Mouse (Mus musculus) midbrain, embryonic 11.5 days (tissue): ENCODE measurements around the gene Slc25a17. TPM values are rescaled to one million over a fixed set of nuclear protein-coding genes. Genes with fewer than 3 reads are reported as not detected.

Experiments used
- ATAC-seq: fragments of 200-750 bp; cut with Nextera tagmentation; 2 replicates; pipeline ENCODE4 v1.8.0; 2017; ENCODE audit warnings: moderate TSS enrichment, moderate library complexity; ENCODE audit not compliant: low FRiP score
- DNase-seq: peaks from one replicate; pipeline ENCODE4 v3.0.0; 2015; ENCODE audit warnings: low spot score; ENCODE audit errors: missing footprints
- H3K27ac ChIP-seq: fragments of 300-500 bp; sonication (generic); 2 replicates; pipeline ENCODE4 v1.5.1; 2014; ENCODE audit warnings: low read depth, low read length
- H3K27me3 ChIP-seq: fragments of 300-500 bp; sonication (generic); 2 replicates; pipeline ENCODE4 v1.6.1; 2014; ENCODE audit warnings: mild to moderate bottlenecking, low read length, moderate library complexity, mixed read lengths; ENCODE audit not compliant: control insufficient read depth, insufficient read depth
- H3K36me3 ChIP-seq: fragments of 300-500 bp; sonication (generic); 2 replicates; pipeline ENCODE4 v1.6.1; 2014; ENCODE audit warnings: mild to moderate bottlenecking, low read length, moderate library complexity, mixed read lengths; ENCODE audit not compliant: control insufficient read depth, insufficient read depth
- H3K4me1 ChIP-seq: fragments of 300-500 bp; sonication (generic); 2 replicates; pipeline ENCODE4 v1.6.1; 2014; ENCODE audit warnings: low read length; ENCODE audit not compliant: control insufficient read depth, insufficient read depth
- H3K4me2 ChIP-seq: fragments of 300-500 bp; sonication (generic); 2 replicates; pipeline ENCODE4 v1.6.1; 2014; ENCODE audit warnings: mild to moderate bottlenecking, moderate library complexity
- H3K4me3 ChIP-seq: fragments of 300-500 bp; sonication (generic); 2 replicates; pipeline ENCODE4 v1.5.1; 2014; ENCODE audit warnings: low read depth, low read length
- H3K9ac ChIP-seq: fragments of 300-500 bp; sonication (generic); 2 replicates; pipeline ENCODE4 v1.6.1; 2014; ENCODE audit warnings: low read length
- H3K9me3 ChIP-seq: fragments of 300-500 bp; sonication (generic); 2 replicates; pipeline ENCODE4 v1.6.1; 2016; ENCODE audit warnings: low read length; ENCODE audit not compliant: control insufficient read depth
- WGBS: fragments of 180-500 bp; shearing (Covaris S2); extraction: QIAGEN DNeasy Blood & Tissue Kit; methylation state at CpG from one replicate; pipeline ENCODE4 v1.1.7; 2014; 5-methylcytosine and 5-hydroxymethylcytosine counted together
- polyA plus RNA-seq: library from polyadenylated mRNA; unstranded; fragments of >200 nt; fragmentation: Nextera tagmentation; extraction: Ambion mirVana; gene quantifications from 2 replicates; pipeline ENCODE4 v1.2.1, GENCODE M21; 2014

Gene Slc25a17
- polyA plus RNA-seq, 1 experiment from 2014 or later: 110 TPM

DNA sequence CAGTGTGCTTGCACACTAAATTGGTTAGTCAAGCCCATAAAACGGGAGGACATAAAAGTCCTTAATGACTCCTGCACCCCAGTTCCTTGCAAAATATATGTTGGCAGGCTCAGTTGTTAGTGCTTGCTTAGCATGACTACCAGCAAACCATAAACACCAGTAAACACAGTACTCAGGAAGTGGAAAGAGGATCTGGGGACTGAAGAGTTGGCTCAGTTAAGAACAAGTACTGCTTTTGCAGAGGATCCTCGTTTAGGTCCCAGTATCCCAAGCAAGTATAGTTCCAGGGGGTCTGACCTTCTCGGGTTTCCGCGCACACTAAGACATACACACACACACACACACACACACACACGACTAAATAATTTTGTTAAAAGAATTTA, 401 bp upstream of the Slc25a17 start:
- Histone ChIP-seq H3K27ac (peak overlapping the region; percentile 37; the same call in 1 of the 2 replicates), H3K4me2 (peak overlapping the region; percentile 72), H3K9ac (peak overlapping the region; percentile 24; the same call in 1 of the 2 replicates), H3K4me3 (peak overlapping the region; percentile 68), H3K36me3 (no peaks in the 10 kb centered on the region), H3K9me3 (no peaks in the 10 kb centered on the region), H3K4me1 (peaks cover 10% of the 10 kb centered on the region), H3K27me3 (no peaks in the 10 kb centered on the region)
- ATAC-seq: peak; percentile 56
- 50% methylated on average over 6 of the region's 6 CpGs for WGBS
- no peak for DNase-seq

DNA sequence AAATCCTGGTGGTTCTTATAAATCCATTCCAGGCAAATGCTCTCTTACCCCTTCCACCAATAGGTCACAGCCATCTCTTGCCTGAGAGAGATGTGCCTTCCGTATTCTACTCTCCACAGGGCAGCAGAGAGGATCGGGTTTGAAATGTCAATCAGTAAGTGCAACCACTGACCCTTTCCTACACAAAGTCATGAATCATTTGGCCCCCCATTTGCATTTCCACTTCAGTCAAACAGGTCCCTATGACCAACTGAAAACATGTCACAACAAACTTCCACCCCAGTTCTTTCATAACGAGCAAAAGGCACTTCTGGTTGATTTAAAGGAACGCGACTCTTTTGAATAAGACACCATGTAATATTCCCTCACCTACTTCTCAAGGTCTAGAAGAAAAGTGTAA, 1.2 kb downstream of the Slc25a17 start:
- peak overlapping the region; percentile 72; the same call in 1 of the 2 replicates for H3K4me2 ChIP-seq
- DNase-seq: no peak
- H3K27ac ChIP-seq: no peak overlapping the region
- no peaks in the 10 kb centered on the region for H3K36me3 ChIP-seq
- peaks cover 10% of the 10 kb centered on the region for H3K4me1 ChIP-seq
- H3K27me3 ChIP-seq: no peaks in the 10 kb centered on the region
- H3K4me3 ChIP-seq: peak overlapping the region; percentile 68; the same call in 1 of the 2 replicates
- no peaks in the 10 kb centered on the region for H3K9me3 ChIP-seq
- WGBS: 91% methylated on average over 5 of the region's 5 CpGs
- ATAC-seq: no peak
- no peak overlapping the region for H3K9ac ChIP-seq

DNA sequence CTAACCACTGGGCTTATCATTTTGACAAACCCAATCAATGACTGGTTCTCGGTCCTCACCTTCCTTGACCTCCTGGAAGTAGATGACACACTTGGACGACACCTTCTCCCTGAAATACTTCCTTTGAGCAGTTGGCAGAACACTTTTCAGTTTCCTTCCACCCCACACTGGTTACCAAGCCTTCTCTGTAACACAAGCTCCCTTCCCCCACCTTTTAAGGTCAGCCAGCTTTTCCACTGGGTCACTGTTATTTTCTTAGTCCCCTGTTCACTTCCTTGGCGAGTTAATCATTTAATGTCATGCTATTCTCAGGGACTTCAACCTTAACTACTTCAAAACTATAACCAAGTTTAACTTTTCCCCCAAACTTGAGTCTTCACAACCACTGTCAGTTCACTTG, 1.7 kb downstream of the Slc25a17 start:
- 89% methylated on average over 3 of the region's 3 CpGs for WGBS

DNA sequence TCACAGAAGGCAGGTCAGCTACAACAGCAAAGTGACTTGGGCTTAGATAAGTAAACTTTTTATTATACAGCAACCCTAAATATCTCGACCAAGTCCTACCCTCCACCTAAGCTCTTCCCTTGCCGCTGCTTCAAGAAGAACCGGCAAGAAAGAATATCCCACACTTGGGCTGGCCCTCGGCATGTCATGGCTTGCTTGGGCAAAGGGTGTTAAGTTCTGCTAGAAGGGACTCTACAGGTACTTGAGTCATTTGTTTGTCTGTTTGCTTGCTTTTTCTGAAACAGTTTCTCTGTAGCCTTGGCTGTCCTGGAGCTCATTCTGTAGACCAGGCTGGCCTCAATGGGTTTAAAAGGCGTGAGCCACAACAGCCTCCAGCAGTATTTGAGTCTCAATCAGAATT, 3.7 kb downstream of the Slc25a17 start:
- H3K4me1 ChIP-seq: peaks cover 10% of the 10 kb centered on the region
- H3K4me2 ChIP-seq: no peak overlapping the region
- H3K9me3 ChIP-seq: no peaks in the 10 kb centered on the region
- ATAC-seq (no peak), DNase-seq (no peak)
- 50% methylated on average over 5 of the region's 5 CpGs for WGBS
- H3K4me3 ChIP-seq: no peak overlapping the region
- no peak overlapping the region for H3K9ac ChIP-seq
- H3K36me3 ChIP-seq: no peaks in the 10 kb centered on the region
- H3K27me3 ChIP-seq: no peaks in the 10 kb centered on the region
- H3K27ac ChIP-seq: no peak overlapping the region

More for the DNA sequence above, 1.7 kb downstream of the Slc25a17 start:
- H3K27me3 ChIP-seq: no peaks in the 10 kb centered on the region
- DNase-seq: no peak
- H3K27ac ChIP-seq: no peak overlapping the region
- ATAC-seq: no peak
- no peak overlapping the region for H3K4me3 ChIP-seq
- H3K36me3 ChIP-seq: no peaks in the 10 kb centered on the region
- no peak overlapping the region for H3K4me2 ChIP-seq
- peaks cover 10% of the 10 kb centered on the region for H3K4me1 ChIP-seq
- no peak overlapping the region for H3K9ac ChIP-seq
- no peaks in the 10 kb centered on the region for H3K9me3 ChIP-seq

DNA sequence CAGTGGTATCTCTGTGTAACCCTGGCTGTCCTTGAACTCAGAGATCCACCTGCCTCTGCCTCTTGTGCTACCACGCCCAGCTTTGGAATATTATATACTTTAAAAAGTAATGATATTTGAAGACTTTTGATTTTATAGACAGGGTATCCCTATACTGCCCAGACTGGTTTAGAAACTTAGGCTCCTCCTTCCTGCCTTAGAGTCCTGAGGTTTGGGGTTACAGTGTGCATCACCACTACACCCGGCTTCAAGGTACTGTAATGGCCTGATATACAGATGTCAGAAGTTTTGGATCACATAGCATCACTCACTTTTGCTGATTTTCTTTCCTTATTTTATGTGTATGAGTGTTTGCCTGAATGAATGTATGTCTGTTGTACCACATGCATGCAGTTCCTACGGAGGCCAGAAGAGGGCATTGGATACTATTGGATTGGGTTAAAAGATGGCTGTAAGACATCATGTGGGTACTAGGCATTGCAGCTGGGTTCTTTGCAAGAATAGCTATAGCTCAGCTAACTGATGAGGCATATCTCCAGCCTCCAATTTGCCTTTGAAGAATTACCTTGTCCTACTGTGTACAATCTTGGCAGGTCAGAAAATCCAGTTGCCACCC, 5.4 kb downstream of the Slc25a17 start:
- no peaks in the 10 kb centered on the region for H3K36me3 ChIP-seq
- H3K4me1 ChIP-seq: peaks cover 10% of the 10 kb centered on the region
- H3K4me2 ChIP-seq: no peak overlapping the region
- H3K27ac ChIP-seq: no peak overlapping the region
- H3K4me3 ChIP-seq: no peak overlapping the region
- DNase-seq (peak; percentile 90), ATAC-seq (no peak)
- no peaks in the 10 kb centered on the region for H3K27me3 ChIP-seq
- WGBS: 59% methylated on average over 3 of the region's 3 CpGs
- no peaks in the 10 kb centered on the region for H3K9me3 ChIP-seq
- H3K9ac ChIP-seq: no peak overlapping the region

DNA sequence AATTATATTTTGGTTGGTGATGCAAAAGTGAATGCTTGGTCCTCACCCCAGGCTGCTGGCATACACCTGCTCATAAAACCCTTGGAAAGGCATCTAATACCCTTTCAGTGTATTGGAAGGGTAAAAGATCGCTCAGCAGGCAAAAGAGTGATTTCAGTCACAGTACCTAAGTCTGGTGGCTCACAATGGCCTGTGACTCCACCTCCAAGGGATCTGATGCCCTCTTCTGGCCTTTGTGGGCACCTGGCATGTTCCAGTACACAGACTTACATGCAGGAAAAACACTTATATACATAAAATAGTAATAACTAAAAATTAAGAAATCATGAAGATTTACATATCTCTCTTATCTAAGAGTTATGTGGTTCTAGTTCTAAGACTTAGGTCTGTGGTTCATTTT, 8.0 kb downstream of the Slc25a17 start:
- WGBS: 58% methylated on average over 1 of the region's 1 CpGs

DNA sequence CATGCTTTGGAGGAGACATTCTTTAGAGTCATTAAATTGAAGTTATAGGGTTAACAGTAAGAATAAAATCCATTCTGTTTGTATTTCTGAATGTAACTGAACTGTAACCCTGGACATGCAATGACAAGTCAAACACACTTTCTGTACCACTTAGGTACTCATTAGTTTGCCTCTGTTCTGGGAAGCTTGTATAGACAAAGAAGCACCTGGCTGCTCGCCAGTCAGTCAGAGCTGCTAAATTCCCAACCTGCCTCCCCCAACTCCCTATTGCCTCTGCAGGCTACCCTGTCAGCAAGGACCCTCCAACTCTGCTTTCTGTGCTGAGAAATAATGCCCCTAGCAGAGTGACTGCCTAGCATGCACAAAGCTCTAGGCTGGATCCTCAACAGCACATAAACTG, 10.2 kb downstream of the Slc25a17 start:
- H3K9me3 ChIP-seq: no peaks in the 10 kb centered on the region
- H3K4me2 ChIP-seq: no peak overlapping the region
- no peak overlapping the region for H3K4me3 ChIP-seq
- no peaks in the 10 kb centered on the region for H3K36me3 ChIP-seq
- DNase-seq (no peak), ATAC-seq (no peak)
- no peak overlapping the region for H3K9ac ChIP-seq
- H3K27me3 ChIP-seq: no peaks in the 10 kb centered on the region
- H3K27ac ChIP-seq: no peak overlapping the region
- WGBS: 87% methylated on average over 1 of the region's 1 CpGs
- no peaks in the 10 kb centered on the region for H3K4me1 ChIP-seq

More for the DNA sequence above, 8.0 kb downstream of the Slc25a17 start:
- Histone ChIP-seq H3K9me3 (no peaks in the 10 kb centered on the region), H3K4me3 (no peak overlapping the region), H3K4me2 (no peak overlapping the region), H3K36me3 (no peaks in the 10 kb centered on the region), H3K4me1 (peaks cover 2% of the 10 kb centered on the region; the same call in 1 of the 2 replicates), H3K9ac (no peak overlapping the region), H3K27me3 (no peaks in the 10 kb centered on the region), H3K27ac (no peak overlapping the region)
- ATAC-seq (no peak), DNase-seq (no peak)

DNA sequence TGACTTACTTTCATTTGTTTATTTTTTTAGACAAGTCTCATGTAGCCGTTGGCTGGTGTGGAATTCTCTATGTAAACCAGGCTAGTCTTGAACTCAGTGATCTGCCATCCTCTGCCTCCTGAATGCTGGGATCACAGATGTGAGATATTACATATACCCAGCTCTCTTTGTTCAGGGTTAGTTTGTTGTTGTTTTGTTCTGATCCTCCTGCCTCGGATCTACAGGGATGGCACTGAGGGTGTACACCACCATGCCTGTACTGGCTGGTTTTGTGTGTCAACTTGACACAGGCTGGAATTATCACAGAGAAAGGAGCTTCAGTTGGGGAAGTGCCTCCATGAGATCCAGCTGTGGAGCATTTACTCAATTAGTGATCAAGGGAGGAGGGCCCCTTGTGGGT, 12.2 kb downstream of the Slc25a17 start:
- DNase-seq (no peak), ATAC-seq (no peak)
- Histone ChIP-seq H3K27ac (no peak overlapping the region), H3K9me3 (no peaks in the 10 kb centered on the region), H3K4me1 (no peaks in the 10 kb centered on the region), H3K36me3 (no peaks in the 10 kb centered on the region), H3K4me3 (no peak overlapping the region), H3K9ac (no peak overlapping the region), H3K4me2 (no peak overlapping the region), H3K27me3 (no peaks in the 10 kb centered on the region)
- WGBS: 69% methylated on average over 2 of the region's 2 CpGs

DNA sequence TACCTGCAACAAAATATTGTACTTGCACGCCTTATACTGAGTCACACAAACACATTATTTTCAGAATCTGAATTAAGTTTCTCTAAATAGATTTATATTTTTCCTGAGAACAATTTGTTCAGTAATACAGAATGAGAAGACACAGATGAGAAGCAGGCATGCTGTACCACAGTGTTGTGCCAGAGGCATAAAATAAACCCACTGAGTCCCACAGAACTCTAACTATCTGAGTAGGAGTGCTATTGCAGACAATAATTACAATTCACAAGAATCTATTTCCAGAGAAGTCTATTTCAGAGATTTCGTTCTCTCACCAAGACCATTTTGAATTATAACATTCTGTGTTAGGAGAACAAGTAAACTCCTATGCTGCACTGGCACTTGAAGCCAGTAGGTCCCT, 13.1 kb downstream of the Slc25a17 start:
- Histone ChIP-seq H3K27ac (no peak overlapping the region), H3K36me3 (no peaks in the 10 kb centered on the region; the same call in 1 of the 2 replicates), H3K4me1 (no peaks in the 10 kb centered on the region), H3K9ac (no peak overlapping the region), H3K27me3 (no peaks in the 10 kb centered on the region), H3K4me3 (no peak overlapping the region), H3K4me2 (no peak overlapping the region), H3K9me3 (no peaks in the 10 kb centered on the region)
- ATAC-seq (no peak), DNase-seq (no peak)
- WGBS: 94% methylated on average over 2 of the region's 2 CpGs
